Mouse (Mus musculus): Measurements from ENCODE around the gene Anks1.

- TF ChIP-seq CTCF (IDR thresholded peaks at IDR 0.05; ENCODE audit: control insufficient read depth, insufficient read depth, insufficient replicate concordance, low read depth, low read length) (no peak), POLR2A (IDR thresholded peaks at IDR 0.05; ENCODE audit: control insufficient read depth, low read depth, low read length) (no peak)
Observed at GRCm38 (mm10) chr17:28096418-28096817, 187.3 kb downstream of the Anks1 start.
